In genomic region chr6:141687008-141687407, GRCm38 (mm10) we compare ENCODE assay signal across 21 mouse cellular contexts. TPM values are rescaled to one million over a fixed set of nuclear protein-coding genes. Genes with fewer than 3 reads are reported as not detected.
"Had no signal": no experiment of that assay in that cellular context is flagged by ENCODE, and none has a peak within 500 bp of the region (broad histone marks: within the 10 kb centered on the region; RNA-seq: fewer than 3 reads in every experiment).

No protein-coding gene starts in this region.

- H3K9me3 ChIP-seq: limb, embryonic 12.5 days; midbrain, embryonic 10.5 days; neural tube, embryonic 15.5 days; stomach, embryonic 15.5 days had no signal

- H3K4me1 ChIP-seq: limb, embryonic 12.5 days; midbrain, embryonic 10.5 days; neural tube, embryonic 15.5 days; stomach, embryonic 15.5 days had no signal

- H3K4me2 ChIP-seq: limb, embryonic 12.5 days; neural tube, embryonic 15.5 days; stomach, embryonic 15.5 days had no signal

- H3K4me3 ChIP-seq: limb, embryonic 12.5 days; midbrain, embryonic 10.5 days; myocyte; neural tube, embryonic 15.5 days; stomach, embryonic 15.5 days had no signal

- DNase-seq: kidney, adult 11 months; kidney, adult 9 months; kidney, postnatal 14 days; liver; lung, adult 2 months; lung, postnatal 4 days; midbrain, embryonic 14.5 days; thymus, adult 2 months; thymus, postnatal 36 days had no signal

- H3K27ac ChIP-seq: limb, embryonic 12.5 days; liver, embryonic 14.5 days; midbrain, embryonic 10.5 days; neural tube, embryonic 15.5 days; stomach, embryonic 15.5 days had no signal

- H3K27me3 ChIP-seq: limb, embryonic 12.5 days; neural tube, embryonic 15.5 days; stomach, embryonic 15.5 days had no signal

- H3K9ac ChIP-seq: limb, embryonic 12.5 days; liver, embryonic 14.5 days; neural tube, embryonic 15.5 days; stomach, embryonic 15.5 days had no signal

- H3K36me3 ChIP-seq: limb, embryonic 12.5 days; midbrain, embryonic 10.5 days; neural tube, embryonic 15.5 days; stomach, embryonic 15.5 days had no signal

- ATAC-seq: inflammation-experienced regulatory T-cells, adult 6 months; lung, postnatal 0 days had no signal

RNA-seq across cellular contexts. Expression of gene Slco1b2, which starts 57.7 kb away (rescaled TPM):
- total RNA-seq: megakaryocyte, adult 5-6 weeks had no signal
- polyA plus RNA-seq: inflammation-experienced regulatory T-cells, adult 6 months; large intestine, adult 2 months; limb, embryonic 12.5 days; midbrain, embryonic 10.5 days; midbrain, embryonic 14.5 days; myocyte; neural tube, embryonic 15.5 days; spleen, adult 2 months; testis, adult 2 months; thymus, adult 2 months had no signal
